Mouse (Mus musculus) G1E (cell line): ENCODE measurements at regions not wholly inside any gene's neighbourhood (a gene's known extent, or its start where the extent isn't known, plus 50 kb on each side); places are given as distances from the start of the nearest gene placed in this dataset.

ENCODE experiments used
- CTCF ChIP-seq: IDR thresholded peaks from 2 replicates; pipeline ENCODE4 v1.5.1; 2012; ENCODE audit warnings: low read depth, low read length, inconsistent platforms, mixed read lengths
- GATA1 ChIP-seq: IDR thresholded peaks from 2 replicates; pipeline ENCODE4 v1.6.1; 2012; ENCODE audit warnings: borderline replicate concordance, low read length, inconsistent platforms, mixed read lengths
- GATA2 ChIP-seq: IDR thresholded peaks from 2 replicates; pipeline ENCODE4 v1.6.1; 2012; ENCODE audit warnings: low read depth, low read length, inconsistent platforms, borderline replicate concordance
- TAL1 ChIP-seq: conservative IDR thresholded peaks from 2 replicates; pipeline ENCODE4 v1.6.1; 2012; ENCODE audit warnings: low read depth, low read length, inconsistent platforms, mixed read lengths

DNA sequence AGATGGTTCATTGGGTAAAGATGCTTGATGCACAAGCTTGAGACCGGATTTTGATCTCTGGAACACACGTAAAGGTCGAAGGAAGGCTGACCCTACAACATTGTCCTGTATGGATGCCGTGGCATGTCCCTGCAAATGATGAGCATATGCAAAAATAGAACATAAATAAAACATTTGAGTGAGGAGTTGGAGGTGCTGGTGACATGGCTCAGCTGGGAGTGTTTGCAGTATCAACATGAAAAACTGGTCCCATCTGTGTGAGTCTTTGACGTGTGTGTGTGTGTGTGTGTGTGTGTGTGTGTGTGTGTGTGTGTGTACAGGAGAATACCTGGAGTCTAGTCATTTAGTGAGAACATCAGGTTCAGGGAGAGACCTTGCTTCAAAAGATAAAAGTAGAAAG, 107.8 kb downstream of the Gm525 start:
- TF ChIP-seq CTCF: no peak
- TF ChIP-seq TAL1: no peak
- TF ChIP-seq GATA2: no peak
- TF ChIP-seq GATA1: no peak
